Mouse (Mus musculus) lung, adult 2 months (tissue): ENCODE results near the gene Eif2b2. TPM values are rescaled to one million over a fixed set of nuclear protein-coding genes. Genes with fewer than 3 reads are reported as not detected.

Source experiments
- DNase-seq: peaks from one replicate; pipeline ENCODE4 v3.0.0; 2022
- H3K4me1 ChIP-seq: fragments of 200-500 bp; 2 replicates; pipeline ENCODE4 v1.6.1; 2011; ENCODE audit warnings: low read length; ENCODE audit not compliant: control insufficient read depth, insufficient read depth
- H3K4me3 ChIP-seq: fragments of 200-500 bp; replicated peaks from 2 replicates; pipeline ENCODE3; 2011; ENCODE audit warnings: low read depth, mild to moderate bottlenecking, control low read depth, low read length; ENCODE audit errors: extremely low read depth
- CTCF ChIP-seq: fragments of 200-500 bp; IDR thresholded peaks from 2 replicates; pipeline ENCODE4 v1.5.1; 2011; ENCODE audit warnings: mild to moderate bottlenecking, low read length, control low read depth; ENCODE audit not compliant: insufficient read depth
- POLR2A ChIP-seq: fragments of 200-500 bp; IDR thresholded peaks from 2 replicates; pipeline ENCODE4 v1.6.1; 2011; ENCODE audit warnings: low read depth, mild to moderate bottlenecking, control low read depth, low read length, borderline replicate concordance; ENCODE audit errors: extremely low read depth
- WGBS: fragments of 180-500 bp; shearing (Covaris S2); methylation state at CpG from one replicate; pipeline ENCODE4 v1.1.7; 2018; 5-methylcytosine and 5-hydroxymethylcytosine counted together
- polyA plus RNA-seq: library from polyadenylated mRNA; depleted of rRNA; stranded (reverse); fragments of >200 nt; gene quantifications from 2 replicates; pipeline ENCODE4 v1.2.3, GENCODE M21; 2012

The Eif2b2 gene
- polyA plus RNA-seq, 1 experiment, result 92.1 TPM

DNA sequence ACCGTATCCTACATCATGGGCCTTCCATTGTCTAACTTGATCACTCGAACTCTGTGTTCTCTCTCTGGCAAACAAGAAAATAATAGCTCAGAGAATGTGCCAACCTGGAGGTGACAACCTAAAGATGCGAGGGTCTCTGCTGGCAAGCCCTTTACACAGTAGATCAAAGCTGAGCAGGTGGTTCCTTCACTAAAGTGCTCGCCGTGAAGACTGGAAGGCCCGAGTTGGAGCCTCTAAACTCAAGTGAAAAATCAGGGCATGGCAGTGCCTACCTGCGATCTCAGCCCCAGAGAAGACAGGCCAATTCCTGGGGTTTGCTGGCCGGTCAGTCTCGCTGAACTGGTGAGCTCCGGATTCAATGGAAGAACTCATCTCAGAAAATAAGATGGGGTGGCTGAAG is 26.1 kb upstream of the Eif2b2 start:
- no peak for TF ChIP-seq CTCF
- TF ChIP-seq POLR2A, result no peak
- no peak overlapping the region for H3K4me3 ChIP-seq
- WGBS, result 81% methylated on average over 10 of the region's 10 CpGs
- peaks cover 5% of the 10 kb centered on the region for H3K4me1 ChIP-seq
- no peak for DNase-seq

GRCm38 (mm10) chr12:85193923-85194622 is 25.2 kb upstream of the Eif2b2 start:
- Histone ChIP-seq H3K4me1 (peaks cover 5% of the 10 kb centered on the region), H3K4me3 (no peak overlapping the region)
- TF ChIP-seq CTCF (no peak), POLR2A (no peak)
- no peak for DNase-seq
- WGBS, result 84% methylated on average over 11 of the region's 11 CpGs

- WGBS, result 29% methylated on average over 4 of the region's 4 CpGs
- peaks cover 5% of the 10 kb centered on the region for H3K4me1 ChIP-seq
- TF ChIP-seq CTCF, result no peak
- no peak for TF ChIP-seq POLR2A
- no peak overlapping the region for H3K4me3 ChIP-seq
- no peak for DNase-seq
Observed at GRCm38 (mm10) chr12:85194623-85195018, 24.7 kb upstream of the Eif2b2 start.

GRCm38 (mm10) chr12:85195086-85195485 is 24.2 kb upstream of the Eif2b2 start:
- peaks cover 5% of the 10 kb centered on the region for H3K4me1 ChIP-seq
- no peak overlapping the region for H3K4me3 ChIP-seq
- 68% methylated on average over 5 of the region's 5 CpGs for WGBS
- DNase-seq, result no peak
- no peak for TF ChIP-seq POLR2A
- TF ChIP-seq CTCF, result no peak

- Histone ChIP-seq H3K4me1 (peaks cover 5% of the 10 kb centered on the region), H3K4me3 (no peak overlapping the region)
- TF ChIP-seq CTCF (no peak), POLR2A (no peak)
- 89% methylated on average over 10 of the region's 10 CpGs for WGBS
- no peak for DNase-seq
Observed at GRCm38 (mm10) chr12:85196191-85196590, 23.1 kb upstream of the Eif2b2 start.

DNA sequence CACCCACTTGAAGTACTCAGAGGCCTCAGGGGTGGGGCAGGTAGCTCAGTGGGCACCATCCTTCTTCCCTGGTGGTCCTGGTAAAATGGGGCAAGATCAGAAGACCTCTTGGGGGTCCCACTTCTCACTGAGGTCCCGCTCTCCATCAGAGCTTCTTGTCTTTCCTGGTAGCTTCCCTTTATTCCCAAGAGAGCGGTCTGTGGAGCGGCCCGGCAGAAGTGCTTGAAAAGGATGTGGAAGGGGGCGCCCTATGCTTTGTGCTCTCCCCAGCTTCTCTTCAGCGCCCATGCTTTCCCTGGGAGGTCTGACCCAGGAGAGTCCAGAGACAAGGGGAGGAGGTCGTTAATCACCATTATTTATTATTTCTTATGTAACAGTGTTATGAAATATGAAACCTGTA is 21.9 kb upstream of the Eif2b2 start:
- Histone ChIP-seq H3K4me3 (no peak overlapping the region), H3K4me1 (peaks cover 3% of the 10 kb centered on the region)
- TF ChIP-seq CTCF (no peak), POLR2A (no peak)
- 81% methylated on average over 7 of the region's 7 CpGs for WGBS
- DNase-seq, result no peak

DNA sequence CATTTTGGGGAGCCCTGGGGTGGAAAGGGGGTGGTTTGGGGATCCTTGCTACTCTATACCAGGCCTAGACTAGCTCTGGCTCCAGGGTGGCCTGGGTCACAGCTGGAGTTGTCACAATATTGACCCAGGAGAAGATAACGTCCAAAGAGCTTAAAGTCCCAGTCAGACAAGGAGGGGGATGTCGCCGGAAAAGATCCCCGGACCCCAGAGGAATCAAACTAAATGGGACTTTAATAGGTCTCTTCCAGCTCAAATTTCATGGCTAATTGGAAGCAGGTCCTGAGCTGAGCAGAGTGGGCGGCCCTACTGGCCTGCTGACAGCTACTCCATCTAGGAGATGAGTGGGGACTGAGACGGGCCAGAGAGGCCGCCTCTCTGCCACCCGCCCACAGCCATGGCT is 21.3 kb upstream of the Eif2b2 start:
- H3K4me1 ChIP-seq, result no peaks in the 10 kb centered on the region
- 60% methylated on average over 8 of the region's 8 CpGs for WGBS
- no peak for DNase-seq
- no peak overlapping the region for H3K4me3 ChIP-seq
- TF ChIP-seq CTCF (no peak), POLR2A (no peak)

DNA sequence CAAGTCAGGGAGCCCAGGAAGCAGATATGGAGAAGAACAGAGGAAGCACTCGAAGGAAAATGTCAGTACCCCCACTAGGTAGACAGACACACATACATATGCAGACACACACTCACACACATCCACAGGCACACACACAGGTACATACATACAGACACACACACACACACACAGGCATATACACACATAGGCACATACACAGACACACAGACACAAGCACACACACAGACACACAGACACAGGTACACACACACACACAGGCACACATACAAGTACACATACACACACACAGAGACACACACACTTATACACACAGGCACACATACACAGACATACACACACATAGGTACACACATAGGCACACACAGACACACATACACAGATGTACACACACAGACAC is 19.3 kb upstream of the Eif2b2 start:
- 76% methylated on average over 1 of the region's 1 CpGs for WGBS
- no peak for DNase-seq
- no peak overlapping the region for H3K4me3 ChIP-seq
- TF ChIP-seq CTCF, result no peak
- H3K4me1 ChIP-seq, result no peaks in the 10 kb centered on the region

DNA sequence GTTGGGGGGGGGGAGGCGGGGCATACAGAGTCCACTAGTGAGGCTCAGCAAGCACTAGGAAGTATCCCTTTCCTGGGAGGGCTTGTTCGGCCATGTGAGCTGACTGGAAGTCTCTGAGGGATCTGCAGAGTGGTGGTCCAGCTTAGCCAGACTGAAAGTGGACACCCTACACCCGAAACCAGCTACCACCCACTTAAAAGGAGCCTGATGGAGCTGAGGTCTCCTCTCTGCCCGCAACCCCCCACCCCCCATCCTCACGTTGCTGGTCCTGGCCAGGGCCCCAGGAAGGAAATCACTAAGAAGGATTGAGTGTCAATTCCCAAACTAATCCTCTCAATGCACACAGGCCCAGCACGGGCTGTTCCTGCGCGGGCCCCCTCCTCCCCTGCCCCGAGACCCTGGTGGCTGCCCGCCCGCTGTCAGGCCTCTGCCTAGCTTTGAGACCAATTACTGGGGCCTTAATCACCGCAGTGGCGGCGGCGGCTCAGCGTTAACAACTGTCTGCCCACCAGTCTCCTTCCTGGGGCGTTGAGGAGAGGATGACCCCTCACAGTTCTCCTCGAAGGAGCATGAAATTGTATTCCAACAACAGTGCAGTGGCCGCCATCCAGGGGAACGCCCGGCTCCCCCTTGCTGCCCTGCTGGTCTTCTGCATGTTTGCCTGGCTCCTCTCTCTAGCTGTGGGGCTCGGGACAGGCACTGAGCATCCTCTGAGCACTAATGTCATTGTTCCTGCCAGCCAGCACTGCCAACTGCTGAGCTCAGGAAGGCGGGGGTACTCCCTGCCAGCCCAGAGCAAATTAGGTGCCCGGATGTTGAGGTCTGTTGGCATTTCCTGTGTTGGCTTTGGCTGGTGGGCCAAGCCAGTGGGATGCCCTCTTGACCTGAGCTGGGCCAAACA is 18.1 kb upstream of the Eif2b2 start:
- Histone ChIP-seq H3K4me3 (no peak overlapping the region), H3K4me1 (no peaks in the 10 kb centered on the region)
- 30% methylated on average over 24 of the region's 24 CpGs for WGBS
- TF ChIP-seq POLR2A (no peak), CTCF (no peak)
- DNase-seq, result no peak

DNA sequence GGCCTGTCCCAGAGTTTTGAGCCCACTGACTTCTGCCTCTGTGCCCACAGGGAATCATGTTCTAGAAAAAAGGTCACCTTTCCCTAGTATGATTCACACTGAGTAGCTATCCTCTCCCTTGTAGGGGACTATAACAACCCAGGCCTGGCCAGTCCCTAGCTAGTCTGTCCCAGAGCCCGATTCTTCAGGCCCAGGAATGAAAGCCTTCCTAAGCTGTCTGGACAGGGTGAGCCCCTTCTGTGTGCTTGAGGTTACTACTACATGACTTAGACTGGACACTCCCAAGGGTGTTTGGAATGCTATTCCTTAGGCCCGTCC is 17.5 kb upstream of the Eif2b2 start:
- Histone ChIP-seq H3K4me1 (no peaks in the 10 kb centered on the region), H3K4me3 (no peak overlapping the region)
- no peak for TF ChIP-seq POLR2A
- TF ChIP-seq CTCF, result no peak
- 53% methylated on average over 2 of the region's 2 CpGs for WGBS
- DNase-seq, result no peak
